Mouse (Mus musculus) left cerebral cortex, adult 9 months (tissue): Measurements from ENCODE around the gene Mnat1.

Source experiments
- DNase-seq, 2 experiments: peaks; one replicate each; pipeline ENCODE4 v3.0.0; 2022; ENCODE audit warnings: low spot score in 2 of 2

Gene Mnat1

GRCm38 (mm10) chr12:73231552-73231951 lies 108.0 kb downstream of the Mnat1 start:
- no peak for DNase-seq

DNA sequence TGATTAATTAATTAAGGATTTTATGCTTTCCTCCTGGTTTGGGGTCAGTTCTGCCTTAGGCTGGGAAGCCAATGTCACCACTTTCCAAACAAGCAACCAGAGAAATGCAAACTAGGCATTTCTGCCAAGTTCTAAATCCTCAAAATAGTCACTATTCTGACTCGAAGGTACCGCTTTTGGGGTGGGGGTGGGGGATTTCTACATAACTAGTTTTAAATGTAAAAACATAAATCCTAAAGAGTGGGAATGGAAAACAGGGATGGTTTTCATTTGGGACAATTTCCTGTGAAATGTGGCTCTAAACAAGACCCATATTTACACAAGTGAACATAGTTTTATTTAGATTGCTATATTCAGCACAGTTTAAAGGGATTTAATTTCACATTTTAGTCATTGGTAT lies 109.1 kb downstream of the Mnat1 start:
- DNase-seq, result no peak

DNA sequence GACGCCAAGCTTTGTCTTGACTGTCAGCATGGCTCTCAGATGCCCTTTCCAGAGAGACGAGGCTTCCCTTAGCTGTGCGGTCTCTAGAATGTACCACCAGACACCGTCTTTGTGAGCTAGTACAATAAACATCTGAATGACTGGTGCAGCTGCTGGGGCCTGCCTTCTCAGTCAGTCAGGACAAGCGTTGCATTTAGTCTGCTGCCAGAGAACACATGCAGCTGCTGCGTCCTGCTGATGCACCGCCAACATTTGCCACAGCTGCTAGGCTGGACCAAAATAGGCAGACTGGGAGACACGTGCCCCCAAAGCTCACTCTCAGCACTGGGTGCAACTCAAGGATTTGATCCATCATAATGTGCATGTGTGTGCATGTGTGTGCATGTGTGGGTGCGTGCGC lies 118.4 kb downstream of the Mnat1 start:
- DNase-seq, result peak; percentile 39 to 61

DNA sequence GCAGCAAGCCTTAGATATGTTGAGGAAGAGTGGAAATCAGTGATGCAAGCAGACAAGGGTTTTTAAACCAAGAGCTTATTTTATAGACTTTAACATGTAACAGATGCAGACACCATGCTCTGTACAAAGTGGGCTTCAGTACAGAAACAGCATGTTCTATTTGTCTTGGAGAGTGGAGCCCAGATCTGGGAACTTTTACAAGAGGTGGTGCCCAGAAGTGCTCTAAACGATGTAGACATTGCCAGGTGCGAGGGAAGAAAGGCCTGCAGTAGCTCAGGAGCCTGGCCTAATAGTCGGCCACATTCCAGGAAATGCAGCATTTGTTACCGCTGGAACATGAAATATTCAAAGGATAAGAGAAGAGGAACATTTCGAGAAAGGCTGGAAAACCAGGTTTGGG lies 122.2 kb downstream of the Mnat1 start:
- no peak for DNase-seq

- DNase-seq, result no peak
These were observed 131.5 kb downstream of the Mnat1 start for GRCm38 (mm10) chr12:73255006-73255405.

- no peak for DNase-seq
These were observed 135.8 kb downstream of the Mnat1 start for GRCm38 (mm10) chr12:73259269-73259668.

- DNase-seq, result no peak
These were observed 136.8 kb downstream of the Mnat1 start for GRCm38 (mm10) chr12:73260339-73260738.

DNA sequence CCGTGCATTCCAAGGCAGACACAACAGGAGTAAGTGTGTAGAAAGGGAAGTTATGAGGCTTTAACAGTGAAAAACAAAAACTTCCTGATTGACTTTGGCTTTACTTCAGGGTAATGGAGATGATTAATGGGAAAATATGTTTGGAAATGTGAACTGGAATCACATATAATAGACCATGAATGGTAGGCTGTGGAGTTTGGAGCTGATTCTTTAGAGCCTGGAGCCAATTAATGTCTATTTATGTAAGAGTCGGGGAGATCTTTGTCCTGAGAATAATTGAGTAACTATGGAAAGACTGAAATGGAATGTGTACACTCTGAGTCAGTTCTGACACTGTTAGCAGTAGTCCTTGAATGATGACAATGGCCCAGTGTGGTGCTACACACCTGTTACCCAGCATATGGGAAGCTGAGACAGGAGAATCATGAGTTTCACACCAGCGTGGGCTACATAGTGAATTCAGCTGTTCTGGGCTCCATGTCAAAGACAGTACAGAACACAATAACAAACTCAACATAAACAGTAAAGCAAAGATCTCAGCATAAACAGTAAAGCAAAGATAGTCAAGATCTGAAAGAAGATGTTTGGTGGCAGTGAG lies 142.0 kb downstream of the Mnat1 start:
- DNase-seq, result no peak

- DNase-seq, result no peak
These were observed 143.1 kb downstream of the Mnat1 start for GRCm38 (mm10) chr12:73266597-73266996.

DNA sequence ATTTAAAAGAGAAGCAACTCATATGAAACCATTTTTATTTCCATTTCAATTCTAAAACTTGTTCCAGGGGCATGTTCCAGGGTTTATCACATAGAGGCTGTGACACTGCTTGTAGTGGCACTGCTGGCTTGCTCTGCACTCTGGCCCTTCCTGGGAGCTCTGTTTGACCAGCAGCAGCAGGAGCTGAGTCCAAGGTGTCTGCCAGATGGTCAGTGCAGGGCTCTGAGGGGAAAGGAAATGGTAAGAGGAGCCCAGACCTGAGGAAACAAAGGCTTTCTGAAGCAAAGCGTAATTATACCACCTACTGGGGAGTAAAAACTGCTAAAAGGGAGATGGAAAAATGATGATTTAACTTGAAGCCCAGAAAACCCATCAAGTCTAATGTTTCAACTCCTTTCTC lies 145.0 kb downstream of the Mnat1 start:
- no peak for DNase-seq

DNA sequence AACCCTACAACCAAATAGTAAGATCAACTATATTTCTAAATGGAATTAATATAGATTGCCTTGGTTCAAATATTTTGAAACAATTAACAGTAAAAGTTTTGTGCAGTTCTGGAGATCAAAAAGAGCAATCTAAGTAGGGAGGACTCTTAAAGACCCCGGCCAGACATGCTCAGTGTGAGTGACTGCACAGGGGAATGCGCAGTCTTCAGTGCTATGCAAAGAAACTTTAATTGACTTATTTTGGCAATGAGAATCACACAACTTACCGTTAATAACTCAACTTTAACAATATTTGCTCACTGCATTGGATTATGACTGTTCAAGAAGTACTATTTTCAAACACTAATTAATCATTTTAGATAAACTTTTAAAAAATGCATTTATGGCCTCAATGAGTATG lies 146.0 kb downstream of the Mnat1 start:
- DNase-seq, result no peak

DNA sequence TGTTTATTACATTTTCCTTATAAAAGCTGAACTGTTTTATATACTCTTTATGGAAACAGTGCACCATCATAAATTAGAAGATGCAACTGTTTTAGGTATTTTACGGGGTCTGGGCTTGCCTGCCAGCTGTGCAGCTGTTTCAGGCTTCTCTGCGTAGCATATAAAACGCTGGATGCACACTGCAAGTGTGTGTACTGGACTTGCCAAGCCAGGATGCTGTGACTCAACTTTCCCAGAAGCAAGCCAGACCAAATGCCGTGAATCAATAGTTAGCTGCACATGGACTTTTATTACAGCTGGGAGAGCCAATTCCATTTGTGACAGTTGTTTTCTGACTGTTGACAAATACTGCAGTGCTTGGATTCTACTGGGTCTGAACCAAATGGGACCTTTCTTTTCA lies 146.4 kb downstream of the Mnat1 start:
- DNase-seq, result no peak

DNA sequence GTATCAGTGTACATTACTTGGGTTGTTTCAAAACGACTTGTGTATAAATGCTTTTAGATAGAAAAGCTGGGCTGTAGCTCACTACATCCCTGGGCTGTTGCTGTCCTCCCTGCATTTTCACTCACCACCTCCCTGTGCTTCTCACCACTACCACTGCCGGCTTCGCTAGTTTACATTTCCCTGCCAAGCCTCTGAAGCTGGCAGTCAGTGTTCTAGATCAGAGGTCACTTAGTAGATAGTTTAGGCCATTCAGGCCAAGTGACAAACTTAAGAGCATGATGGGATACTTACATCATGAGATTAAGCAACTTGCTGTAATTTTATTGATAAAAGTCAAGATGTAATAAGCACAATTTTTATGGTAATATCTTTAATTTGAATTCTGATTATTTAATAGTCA lies 151.4 kb downstream of the Mnat1 start:
- DNase-seq, result no peak

GRCm38 (mm10) chr12:73286287-73287092 lies 163.0 kb downstream of the Mnat1 start, which contains the start of the genes Trmt5 and Slc38a6:
Gene Trmt5, minus strand, starts transcription at chr12:73286710.
Gene Slc38a6, plus strand, starts transcription at chr12:73286779.
- peak; percentile 80 to 94 for DNase-seq

DNA sequence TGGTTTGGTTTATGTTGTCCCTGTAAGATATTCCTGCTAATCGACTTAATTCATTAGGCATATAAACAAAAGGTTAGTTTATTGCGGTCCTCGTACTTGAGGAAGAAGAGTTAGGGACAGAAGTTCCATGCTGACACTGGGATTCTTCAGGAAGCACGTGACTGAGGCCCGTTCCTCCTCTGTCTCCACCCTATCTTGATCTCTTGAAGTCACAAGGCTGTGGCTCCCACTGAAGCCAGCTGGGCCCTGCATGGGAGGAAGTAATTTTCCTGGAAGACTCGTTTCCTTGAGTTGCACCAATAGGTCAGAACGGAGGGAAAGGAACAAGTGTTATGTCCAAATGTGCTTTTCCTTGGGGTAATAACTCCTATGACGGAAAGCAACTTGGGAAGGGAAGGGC lies 164.1 kb downstream of the Mnat1 start:
- no peak for DNase-seq

DNA sequence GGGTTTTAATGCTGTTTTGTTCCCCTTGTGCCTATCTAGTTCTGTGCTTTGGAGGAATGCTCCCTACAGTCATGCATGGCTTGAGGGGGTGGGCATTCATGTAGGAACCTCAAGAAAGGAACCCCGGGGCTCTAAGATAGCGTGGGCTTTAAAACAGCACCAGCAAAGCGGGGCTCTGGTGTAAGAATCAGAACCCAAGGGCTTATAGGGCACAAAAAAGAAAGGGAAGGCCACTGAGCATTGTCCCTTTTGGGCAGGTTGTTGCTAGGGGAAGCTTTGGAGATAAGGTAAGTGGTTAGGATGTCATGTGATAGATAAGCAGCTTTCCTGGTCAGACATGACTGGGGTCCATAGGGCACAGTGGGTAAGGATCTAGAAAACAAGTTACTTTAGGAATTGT lies 165.1 kb downstream of the Mnat1 start:
- DNase-seq, result no peak

GRCm38 (mm10) chr12:73294884-73295283 lies 171.4 kb downstream of the Mnat1 start:
- no peak for DNase-seq

GRCm38 (mm10) chr12:73295505-73296140 lies 172.1 kb downstream of the Mnat1 start:
- DNase-seq, result no peak

DNA sequence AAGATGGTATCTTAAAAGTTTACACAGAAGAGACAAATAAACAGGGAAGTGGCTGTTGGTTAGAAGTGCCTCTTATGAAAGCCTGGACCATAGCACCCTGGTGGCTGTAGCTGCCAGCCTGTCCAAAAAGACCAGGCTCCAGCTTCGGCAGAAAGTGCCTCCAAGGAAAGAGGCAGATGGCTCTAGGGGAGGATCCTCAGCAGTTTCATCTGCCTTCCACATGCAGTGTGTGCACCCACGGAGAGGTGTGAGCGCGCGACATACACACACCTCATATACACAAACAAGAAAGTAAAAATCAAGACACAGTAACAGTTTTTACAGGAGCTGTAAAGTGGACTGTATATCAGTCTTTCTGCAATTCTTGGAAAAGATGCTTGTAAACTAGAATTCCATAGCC lies 175.1 kb downstream of the Mnat1 start:
- no peak for DNase-seq

DNA sequence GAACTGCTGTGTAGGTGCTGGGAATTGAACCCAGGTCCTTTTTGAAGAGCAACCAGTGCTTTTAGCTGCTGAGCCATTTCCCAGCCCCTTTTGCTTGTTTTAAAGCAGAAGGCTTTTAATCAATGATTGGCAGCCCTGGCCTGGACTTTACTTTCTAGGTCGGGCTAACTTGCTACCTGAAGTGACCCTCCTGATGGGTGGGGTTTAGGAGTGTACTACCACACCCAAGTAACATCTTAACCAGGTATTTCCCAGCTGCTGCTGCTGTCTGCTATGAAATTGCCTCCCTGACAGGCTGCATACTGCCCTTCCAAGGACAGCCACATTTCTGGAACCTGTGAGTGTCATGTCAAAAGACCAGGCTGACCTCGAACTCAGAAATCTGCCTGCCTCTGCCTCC lies 177.0 kb downstream of the Mnat1 start:
- no peak for DNase-seq

- DNase-seq, result no peak
These were observed 181.1 kb downstream of the Mnat1 start for GRCm38 (mm10) chr12:73304636-73305035.

DNA sequence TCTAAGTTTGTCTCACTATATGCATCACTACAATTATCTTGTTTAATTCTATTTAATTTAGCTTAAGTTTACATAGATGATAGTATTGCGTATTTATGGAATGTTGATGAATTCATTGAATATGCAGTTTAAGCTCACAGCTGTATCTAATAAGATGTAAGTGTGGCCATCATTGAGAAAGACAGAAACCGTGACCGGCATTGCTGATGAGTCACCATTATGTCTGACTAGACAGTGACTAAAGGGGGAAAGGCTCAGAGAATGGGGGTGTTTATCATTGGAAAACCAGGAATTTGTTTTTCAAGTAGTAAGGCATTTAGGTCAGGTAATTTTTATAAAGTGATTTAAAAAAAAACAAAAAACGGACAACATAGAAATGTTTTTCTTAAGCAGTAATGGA lies 184.2 kb downstream of the Mnat1 start:
- DNase-seq, result no peak

GRCm38 (mm10) chr12:73308711-73309110 lies 185.2 kb downstream of the Mnat1 start:
- no peak for DNase-seq
